Mouse (Mus musculus) lung, postnatal 25 days (tissue): ENCODE data around the gene Trpm3.
A peak's percentile ranks its signal among the peaks of the same experiment; 100 is the strongest.

Experiments used
- DNase-seq: peaks from one replicate; pipeline ENCODE4 v3.0.0; 2022; ENCODE audit warnings: low spot score

Trpm3 gene

DNA sequence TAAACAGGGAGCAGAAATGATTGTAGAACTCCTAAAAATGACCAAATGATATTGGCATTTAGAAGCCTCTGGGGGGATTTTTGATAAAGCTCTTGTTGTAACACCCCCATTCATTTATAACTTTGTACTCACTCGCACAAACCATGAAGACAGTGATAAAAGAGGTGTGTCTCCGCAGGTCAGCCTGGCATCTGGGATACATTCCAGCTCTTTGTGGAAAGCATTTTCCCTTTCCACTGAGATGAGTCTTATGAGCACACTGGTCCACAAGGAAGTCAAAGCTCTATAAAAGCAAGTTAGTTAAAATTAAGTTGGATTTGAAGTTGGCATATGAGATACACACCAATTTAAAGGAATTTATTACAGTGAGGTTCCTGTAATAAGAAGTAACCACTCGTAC is 600.4 kb downstream of the Trpm3 start:
- DNase-seq = no peak

GRCm38 (mm10) chr19:22753311-22753809 is 614.5 kb downstream of the Trpm3 start:
- peak; percentile 1 for DNase-seq

DNA sequence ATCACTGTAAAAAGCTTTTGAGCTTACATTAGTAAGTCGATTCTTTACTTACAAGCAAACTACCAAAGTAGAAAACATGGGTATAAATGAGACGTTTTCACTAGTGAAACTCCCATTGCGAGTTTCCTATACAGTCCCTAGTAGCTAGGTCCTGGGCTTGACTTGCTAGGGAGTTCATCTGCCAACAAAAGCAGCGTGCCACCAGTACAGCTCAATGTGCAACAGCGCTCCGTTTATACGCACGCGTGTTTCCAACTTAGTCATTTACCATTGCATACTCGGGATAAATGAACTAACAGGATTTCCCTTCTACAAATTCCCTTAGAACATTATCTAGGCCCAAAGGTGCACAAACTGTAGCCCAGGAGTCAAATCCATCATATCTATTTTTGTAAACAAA is 615.2 kb downstream of the Trpm3 start:
- DNase-seq = no peak

DNA sequence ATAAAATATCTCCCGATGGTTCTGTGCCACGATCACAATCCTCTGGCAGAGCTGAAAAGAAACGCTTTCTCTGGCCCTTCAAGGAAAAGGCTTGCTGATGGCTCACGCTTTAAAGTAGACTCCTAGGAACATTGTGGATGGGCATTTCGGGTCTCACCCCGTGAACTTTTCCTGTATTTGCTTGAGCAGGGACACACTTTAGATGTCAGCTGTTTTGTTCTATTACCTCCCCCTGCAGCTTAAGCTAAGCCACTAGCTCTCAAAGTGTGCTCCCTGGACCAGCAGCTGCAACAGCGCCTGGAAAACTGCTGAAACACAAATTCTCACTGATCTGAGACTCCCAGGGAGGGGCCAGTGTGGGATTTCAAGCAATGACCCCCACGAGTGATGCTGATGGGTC is 615.7 kb downstream of the Trpm3 start:
- DNase-seq = no peak

- no peak for DNase-seq
Observed at GRCm38 (mm10) chr19:22758496-22758895, 619.6 kb downstream of the Trpm3 start.

- no peak for DNase-seq
Observed at GRCm38 (mm10) chr19:22768242-22768641, 629.4 kb downstream of the Trpm3 start.

GRCm38 (mm10) chr19:22775191-22775695 is 636.4 kb downstream of the Trpm3 start:
- DNase-seq = no peak

DNA sequence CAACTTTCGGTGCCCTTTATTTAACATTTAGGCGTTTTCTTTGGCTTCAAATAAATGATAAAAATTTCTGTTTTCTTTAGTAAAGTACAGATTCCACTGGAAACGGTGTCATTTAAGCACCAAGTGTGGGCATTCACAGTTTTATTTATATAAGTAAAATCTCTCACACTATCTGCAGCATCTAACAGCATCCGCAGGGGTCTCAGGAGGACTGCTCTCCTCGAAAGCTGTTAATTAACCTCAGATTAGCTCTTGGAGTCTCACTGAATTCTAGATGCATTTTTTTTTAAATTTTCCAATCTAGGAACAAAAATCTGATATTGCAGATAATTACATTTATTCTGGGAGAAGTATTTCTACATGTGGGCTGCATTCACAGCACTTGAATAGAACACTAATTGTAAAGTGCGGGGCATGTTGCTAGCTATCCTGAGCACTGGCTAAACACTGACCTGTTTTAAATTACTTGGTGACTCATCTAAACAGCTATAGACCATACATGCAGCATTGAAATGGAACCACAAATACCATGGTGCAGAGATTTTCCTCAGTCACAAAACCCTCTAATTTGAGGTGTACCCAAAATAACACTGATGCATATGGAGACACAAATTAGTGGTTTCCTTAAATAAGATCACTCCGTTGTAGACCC is 641.5 kb downstream of the Trpm3 start:
- DNase-seq = no peak

DNA sequence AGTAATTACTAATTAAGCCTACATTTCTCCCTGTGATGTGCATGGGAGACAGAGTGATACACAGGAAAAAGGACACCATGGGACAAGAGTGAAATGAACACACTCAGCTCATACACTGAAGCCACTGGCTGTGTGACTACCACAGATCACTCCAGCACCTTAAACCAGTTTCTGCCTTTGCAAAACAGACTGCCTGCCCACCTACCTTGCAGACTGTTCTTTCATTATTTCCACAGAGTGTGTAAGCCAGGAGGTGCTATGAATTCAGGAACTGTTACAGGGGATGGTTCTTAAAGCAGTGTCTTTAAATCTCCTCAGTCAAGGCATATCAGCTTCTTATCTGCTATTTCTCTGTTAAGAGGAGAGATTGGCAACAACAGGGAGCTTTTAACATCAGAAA is 642.7 kb downstream of the Trpm3 start:
- DNase-seq = no peak

- DNase-seq = no peak
Observed at GRCm38 (mm10) chr19:22783745-22784144, 644.9 kb downstream of the Trpm3 start.

DNA sequence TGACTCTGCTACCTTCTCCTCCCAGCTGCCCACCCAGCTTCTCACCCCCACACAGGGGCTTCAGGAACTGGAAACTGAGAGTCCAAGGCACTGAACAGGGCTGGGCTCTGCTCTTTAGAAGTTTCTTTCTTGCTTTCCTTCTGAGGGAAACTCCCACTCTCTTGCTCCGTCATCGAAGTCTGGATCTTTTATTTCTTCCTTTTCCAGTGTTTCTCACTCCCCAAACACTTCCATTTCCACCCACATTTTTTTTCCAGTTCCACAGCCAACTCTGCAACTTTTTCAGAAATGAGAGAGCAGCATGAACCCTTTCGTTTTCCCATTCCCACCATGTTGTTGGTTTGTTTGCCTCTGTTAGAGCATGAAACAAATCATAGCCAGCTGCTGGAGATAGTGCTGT is 650.9 kb downstream of the Trpm3 start:
- no peak for DNase-seq

DNA sequence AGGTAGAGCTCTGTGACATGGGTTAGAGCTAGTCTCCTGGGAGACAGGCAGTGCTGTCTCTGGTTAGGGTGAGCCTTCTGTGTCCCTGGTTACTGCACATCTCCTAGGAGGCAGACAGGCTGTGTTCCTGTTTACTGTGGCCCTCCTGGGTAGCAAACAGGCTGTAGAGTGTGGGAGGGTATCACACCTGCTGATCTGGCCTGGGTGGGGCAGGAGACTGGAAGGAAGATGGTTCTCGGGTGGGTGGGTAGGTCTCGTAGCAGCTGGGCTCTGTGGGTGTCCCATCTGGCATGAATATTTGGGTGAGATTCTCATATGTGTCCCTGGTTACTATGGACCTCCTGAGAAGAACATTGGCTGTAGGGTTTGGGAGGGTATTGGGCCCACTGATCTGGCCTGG is 658.1 kb downstream of the Trpm3 start:
- no peak for DNase-seq

DNA sequence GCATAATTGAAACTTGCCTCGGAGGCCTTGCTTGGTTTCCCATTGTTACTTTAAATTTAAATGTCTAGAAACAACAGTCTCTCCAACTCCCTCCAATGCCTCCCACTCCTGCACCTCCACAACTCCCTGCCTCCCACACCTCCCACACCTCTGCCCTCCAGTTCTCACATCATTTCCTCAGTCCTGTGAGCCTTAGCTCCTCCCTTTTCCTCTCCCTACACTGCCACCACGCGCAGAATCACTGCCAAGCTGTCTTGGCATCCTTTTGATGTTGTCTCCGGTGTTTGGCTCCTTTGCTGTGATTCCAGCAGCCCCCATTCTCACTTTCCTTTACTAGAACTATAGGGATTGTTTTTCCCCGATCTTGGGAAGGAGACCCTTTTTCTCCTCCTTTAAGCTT is 661.6 kb downstream of the Trpm3 start:
- DNase-seq = no peak

DNA sequence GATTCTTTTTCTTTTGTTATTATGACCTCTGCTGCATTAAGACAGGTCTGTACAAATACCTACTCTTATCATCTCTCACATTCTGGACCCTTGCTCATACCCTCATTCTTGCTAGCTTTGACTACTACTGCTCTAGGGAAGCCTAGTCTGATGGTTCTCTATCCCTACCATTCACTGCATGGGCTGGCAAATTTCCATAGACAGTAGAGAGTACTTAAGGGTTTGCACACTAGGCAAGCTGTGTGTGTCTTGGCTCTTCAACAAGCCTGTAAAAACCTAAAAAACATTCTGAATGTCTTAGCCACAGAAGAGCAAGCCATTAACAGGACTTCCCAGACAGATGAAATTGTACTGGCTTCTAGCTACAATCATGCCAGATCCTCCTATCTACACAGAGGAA is 664.5 kb downstream of the Trpm3 start:
- no peak for DNase-seq

GRCm38 (mm10) chr19:22804311-22804710 is 665.5 kb downstream of the Trpm3 start:
- no peak for DNase-seq

- DNase-seq = no peak
Observed at GRCm38 (mm10) chr19:22810247-22810646, 671.4 kb downstream of the Trpm3 start.

DNA sequence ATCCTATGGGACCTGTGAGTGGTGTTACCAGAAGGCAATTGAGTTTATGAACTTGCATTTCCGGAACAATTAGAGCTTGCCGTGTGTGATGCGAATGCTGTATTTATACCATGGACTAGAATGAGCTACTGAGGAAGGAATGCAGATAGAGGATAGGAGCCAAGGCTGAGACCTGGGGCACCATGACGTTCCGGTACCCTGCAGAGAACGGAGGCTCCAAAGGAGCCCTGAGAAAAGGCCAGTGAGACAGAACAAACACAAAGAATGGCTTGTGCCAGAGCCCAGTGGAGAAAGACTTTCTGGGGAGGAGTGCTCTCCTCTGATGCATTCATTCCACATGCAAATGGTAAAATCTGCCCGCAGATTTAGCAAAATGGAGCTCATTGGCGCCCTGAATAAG is 682.9 kb downstream of the Trpm3 start:
- no peak for DNase-seq

GRCm38 (mm10) chr19:22823491-22823981 is 684.7 kb downstream of the Trpm3 start:
- DNase-seq = no peak

- DNase-seq = no peak
Observed at GRCm38 (mm10) chr19:22825812-22826211, 687.0 kb downstream of the Trpm3 start.

DNA sequence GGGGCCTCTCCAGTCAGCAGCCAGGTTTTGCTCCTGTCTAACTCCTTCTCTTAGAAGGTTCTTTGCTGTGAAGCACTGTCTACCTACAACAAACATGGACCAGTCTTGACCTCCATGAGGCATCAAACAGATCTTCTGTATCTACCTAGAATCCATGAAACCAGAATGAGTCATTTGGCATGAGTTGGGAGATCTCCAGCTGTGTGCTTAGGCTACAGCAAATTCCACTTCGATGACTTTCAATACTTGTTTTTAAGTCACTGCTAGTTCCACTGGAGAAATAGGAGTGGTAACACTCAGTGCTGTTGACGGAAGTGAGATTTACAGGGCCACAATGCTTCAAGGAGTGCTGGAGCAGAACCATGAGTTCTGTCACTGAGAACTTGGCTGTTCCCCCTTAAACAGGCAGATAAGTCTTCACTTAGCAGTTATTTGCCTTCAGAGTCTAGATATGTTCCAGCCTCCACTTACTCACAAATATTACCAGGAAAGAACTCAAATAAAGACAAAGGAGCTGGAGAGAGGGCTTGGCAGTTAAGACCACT is 689.4 kb downstream of the Trpm3 start:
- DNase-seq = no peak

GRCm38 (mm10) chr19:22841081-22842040 is 702.5 kb downstream of the Trpm3 start:
- DNase-seq = no peak

DNA sequence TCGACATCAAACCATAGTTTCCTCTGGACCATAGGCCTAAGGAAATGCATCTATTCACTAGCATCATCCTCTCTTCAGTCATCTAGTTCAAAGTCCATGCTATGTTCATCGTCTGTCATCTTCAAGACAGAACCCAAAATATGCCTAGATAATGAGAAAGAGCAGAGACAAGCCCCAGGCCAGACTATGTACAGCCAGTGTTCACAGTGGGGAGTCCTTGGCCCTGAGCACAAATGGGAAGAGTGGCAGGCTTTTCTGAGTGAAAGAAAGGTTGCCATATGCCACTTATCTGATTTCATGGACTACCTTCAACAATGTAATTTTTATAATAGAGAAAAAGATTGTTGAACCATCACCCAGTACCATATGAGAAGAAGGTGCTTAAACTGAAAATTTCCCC is 703.9 kb downstream of the Trpm3 start:
- DNase-seq = no peak

DNA sequence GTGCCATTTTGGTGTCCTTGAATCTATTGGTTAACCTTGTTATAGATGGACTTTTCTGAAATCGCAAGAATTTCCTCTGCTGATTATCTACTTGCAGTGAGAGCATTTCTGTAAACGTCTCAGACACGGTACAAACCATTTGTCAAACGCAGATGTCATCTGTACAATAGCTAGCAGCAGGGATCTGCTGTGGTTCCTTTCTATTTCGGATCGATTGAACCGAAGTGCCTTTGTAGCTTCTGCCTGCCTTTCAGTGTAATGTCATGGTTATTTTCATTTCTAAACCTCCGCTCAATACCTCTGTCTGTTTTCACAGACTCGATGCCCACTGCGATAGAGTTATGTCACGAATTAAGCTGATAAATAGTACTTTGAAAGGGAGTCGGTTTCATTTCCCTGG is 708.9 kb downstream of the Trpm3 start:
- no peak for DNase-seq
